Mouse (Mus musculus) stomach, postnatal 0 days (tissue): ENCODE measurements around the gene Fbxl7. TPM values are rescaled to one million over a fixed set of nuclear protein-coding genes. Genes with fewer than 3 reads are reported as not detected.

ENCODE experiments used
- ATAC-seq: fragments of 200-750 bp; cut with Nextera tagmentation; 2 replicates; pipeline ENCODE4 v1.8.0; 2017; ENCODE audit not compliant: low FRiP score, low TSS enrichment
- DNase-seq: peaks from one replicate; pipeline ENCODE4 v3.0.0-alpha.2; 2016; ENCODE audit warnings: low spot score
- H3K27ac ChIP-seq: fragments of 300-500 bp; sonication (generic); replicated peaks from 2 replicates; pipeline ENCODE4 v1.5.1; 2014; ENCODE audit warnings: mild to moderate bottlenecking, control low read depth
- H3K27me3 ChIP-seq: fragments of 300-500 bp; sonication (generic); 2 replicates; pipeline ENCODE4 v1.6.1; 2014; ENCODE audit warnings: low read length; ENCODE audit not compliant: control insufficient read depth, insufficient read depth
- H3K36me3 ChIP-seq: fragments of 300-500 bp; sonication (generic); 2 replicates; pipeline ENCODE4 v1.6.1; 2014; ENCODE audit warnings: low read length, mixed read lengths; ENCODE audit not compliant: control insufficient read depth, insufficient read depth
- H3K4me1 ChIP-seq: fragments of 300-500 bp; sonication (generic); replicated peaks from 2 replicates; pipeline ENCODE4 v1.6.1; 2014; ENCODE audit warnings: antibody characterized with exemption; ENCODE audit not compliant: control insufficient read depth, insufficient read depth
- H3K4me2 ChIP-seq: fragments of 300-500 bp; sonication (generic); replicated peaks from 2 replicates; pipeline ENCODE4 v1.6.1; 2014; ENCODE audit warnings: low read depth, mild to moderate bottlenecking, control low read depth, moderate library complexity
- H3K4me3 ChIP-seq: fragments of 300-500 bp; sonication (generic); 2 replicates; pipeline ENCODE4 v1.5.1; 2014; ENCODE audit warnings: low read depth, low read length, control low read depth
- H3K9ac ChIP-seq: fragments of 300-500 bp; sonication (generic); 2 replicates; pipeline ENCODE4 v1.6.1; 2014; ENCODE audit warnings: mild to moderate bottlenecking, low read length, control low read depth, mixed read lengths
- H3K9me3 ChIP-seq: fragments of 300-500 bp; sonication (generic); 2 replicates; pipeline ENCODE4 v1.6.1; 2016; ENCODE audit warnings: low read length; ENCODE audit not compliant: control insufficient read depth
- CTCF ChIP-seq: IDR thresholded peaks from 2 replicates; pipeline ENCODE4 v1.5.1; 2016; ENCODE audit warnings: antibody characterized with exemption, low read depth, mild to moderate bottlenecking, moderate library complexity
- EP300 ChIP-seq: optimal IDR thresholded peaks from 2 replicates; pipeline ENCODE3; 2016; ENCODE audit warnings: antibody characterized with exemption
- WGBS: fragments of 180-500 bp; shearing (Covaris S2); extraction: QIAGEN DNeasy Blood & Tissue Kit; methylation state at CpG from one replicate; pipeline ENCODE4 v1.1.7; 2014; 5-methylcytosine and 5-hydroxymethylcytosine counted together
- polyA plus RNA-seq: library from polyadenylated mRNA; unstranded; fragments of >200 nt; fragmentation: Nextera tagmentation; extraction: Ambion mirVana; gene quantifications from 2 replicates; pipeline ENCODE4 v1.2.1, GENCODE M21; 2015

Gene Fbxl7
- polyA plus RNA-seq, 1 experiment from 2014 or later = 4.1 TPM

DNA sequence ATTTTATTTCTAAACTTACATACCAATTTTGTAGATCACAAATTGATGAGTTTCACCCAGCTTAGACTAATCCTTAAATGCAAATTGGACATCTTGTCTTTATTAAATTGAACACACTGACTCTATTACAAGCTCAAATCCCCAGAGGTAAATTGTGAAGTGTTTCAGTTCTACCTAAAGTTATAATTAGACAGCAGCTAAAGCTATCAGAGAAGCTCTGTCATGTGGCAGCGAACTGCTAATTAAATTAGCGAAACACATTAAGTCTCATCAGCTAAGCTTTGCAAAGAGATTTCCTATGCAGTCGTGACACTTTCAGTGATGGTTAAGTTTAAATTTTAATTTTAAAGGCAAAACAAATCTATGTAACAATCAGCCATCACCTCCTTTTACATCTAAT is 114.8 kb downstream of the Fbxl7 start:
- H3K27ac ChIP-seq = no peak overlapping the region
- H3K4me2 ChIP-seq = no peak overlapping the region
- H3K4me1 ChIP-seq = no peaks in the 10 kb centered on the region
- ATAC-seq (no peak), DNase-seq (no peak)
- no peaks in the 10 kb centered on the region for H3K36me3 ChIP-seq
- H3K4me3 ChIP-seq = no peak overlapping the region
- TF ChIP-seq EP300 = no peak
- no peak for TF ChIP-seq CTCF
- no peaks in the 10 kb centered on the region for H3K9me3 ChIP-seq
- H3K9ac ChIP-seq = no peak overlapping the region
- 87% methylated on average over 3 of the region's 3 CpGs for WGBS
- no peaks in the 10 kb centered on the region for H3K27me3 ChIP-seq

DNA sequence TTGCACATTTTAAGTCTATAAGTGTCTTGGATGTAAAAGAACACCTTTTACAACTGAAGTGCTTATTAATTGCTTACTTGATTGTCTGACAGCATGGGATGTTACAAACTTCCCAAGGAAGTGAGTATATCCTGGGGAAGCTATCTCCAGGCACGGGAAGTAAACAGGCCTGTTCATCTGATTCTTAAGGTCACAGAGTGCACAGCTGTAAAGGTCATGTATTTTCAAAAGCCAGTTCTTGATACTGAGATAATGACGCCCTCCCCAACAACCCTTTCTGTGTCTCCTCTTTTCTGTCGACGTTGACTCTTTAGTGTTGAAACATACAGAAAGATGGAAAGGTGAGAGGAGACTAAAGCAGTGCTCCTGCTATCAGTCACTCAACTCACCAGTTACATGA is 116.3 kb downstream of the Fbxl7 start:
- Histone ChIP-seq H3K4me3 (no peak overlapping the region), H3K36me3 (no peaks in the 10 kb centered on the region), H3K27me3 (no peaks in the 10 kb centered on the region), H3K4me2 (no peak overlapping the region), H3K9ac (no peak overlapping the region), H3K27ac (no peak overlapping the region), H3K9me3 (no peaks in the 10 kb centered on the region), H3K4me1 (no peaks in the 10 kb centered on the region)
- 33% methylated on average over 4 of the region's 4 CpGs for WGBS
- DNase-seq (no peak), ATAC-seq (no peak)
- TF ChIP-seq EP300 (no peak), CTCF (no peak)

DNA sequence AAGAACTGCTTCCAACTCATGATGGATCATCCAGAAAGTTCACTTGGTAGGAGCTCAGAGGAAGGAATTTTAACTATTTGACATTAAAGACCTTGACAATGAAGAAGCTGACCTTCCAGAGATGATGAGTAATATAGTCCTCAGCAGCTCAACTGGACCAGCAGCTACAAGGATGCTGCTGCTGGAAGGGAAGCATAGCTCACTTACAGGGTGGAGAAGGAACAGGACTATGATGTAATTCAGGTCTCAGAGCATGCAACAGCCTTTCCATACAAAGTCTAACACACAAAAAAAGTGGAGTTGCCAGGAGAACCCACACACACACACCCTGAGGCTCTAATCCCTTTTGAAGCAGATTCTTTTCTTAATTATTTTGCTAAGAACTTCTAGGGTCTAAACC is 119.7 kb downstream of the Fbxl7 start:
- Histone ChIP-seq H3K27ac (no peak overlapping the region), H3K4me3 (no peak overlapping the region), H3K9ac (no peak overlapping the region), H3K9me3 (no peaks in the 10 kb centered on the region), H3K27me3 (no peaks in the 10 kb centered on the region), H3K4me2 (no peak overlapping the region), H3K36me3 (no peaks in the 10 kb centered on the region), H3K4me1 (no peaks in the 10 kb centered on the region)
- DNase-seq (no peak), ATAC-seq (no peak)
- TF ChIP-seq CTCF (no peak), EP300 (no peak)

DNA sequence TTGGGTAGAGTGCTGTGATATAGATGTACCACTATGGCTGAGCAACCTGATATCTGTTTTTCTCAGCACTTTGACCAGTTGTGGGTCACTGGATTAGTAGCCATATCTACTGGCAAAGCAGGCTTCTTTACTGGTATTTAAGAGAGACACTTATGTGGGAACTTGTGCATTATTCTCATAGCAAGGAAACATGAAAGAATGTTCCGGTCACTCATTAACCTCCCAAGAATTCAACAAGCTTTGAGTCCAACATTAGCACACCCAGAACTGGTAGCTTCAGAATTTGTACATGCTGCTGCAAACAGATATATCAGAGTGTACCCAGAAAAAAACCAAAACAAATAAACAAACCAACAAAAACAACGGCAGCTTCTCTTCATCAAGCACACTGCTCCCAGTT is 120.5 kb downstream of the Fbxl7 start:
- H3K4me2 ChIP-seq = no peak overlapping the region
- no peak overlapping the region for H3K9ac ChIP-seq
- H3K4me3 ChIP-seq = no peak overlapping the region
- DNase-seq (no peak), ATAC-seq (no peak)
- H3K4me1 ChIP-seq = no peaks in the 10 kb centered on the region
- no peaks in the 10 kb centered on the region for H3K27me3 ChIP-seq
- H3K9me3 ChIP-seq = no peaks in the 10 kb centered on the region
- 92% methylated on average over 2 of the region's 2 CpGs for WGBS
- TF ChIP-seq CTCF = no peak
- TF ChIP-seq EP300 = no peak
- H3K36me3 ChIP-seq = no peaks in the 10 kb centered on the region
- H3K27ac ChIP-seq = no peak overlapping the region

DNA sequence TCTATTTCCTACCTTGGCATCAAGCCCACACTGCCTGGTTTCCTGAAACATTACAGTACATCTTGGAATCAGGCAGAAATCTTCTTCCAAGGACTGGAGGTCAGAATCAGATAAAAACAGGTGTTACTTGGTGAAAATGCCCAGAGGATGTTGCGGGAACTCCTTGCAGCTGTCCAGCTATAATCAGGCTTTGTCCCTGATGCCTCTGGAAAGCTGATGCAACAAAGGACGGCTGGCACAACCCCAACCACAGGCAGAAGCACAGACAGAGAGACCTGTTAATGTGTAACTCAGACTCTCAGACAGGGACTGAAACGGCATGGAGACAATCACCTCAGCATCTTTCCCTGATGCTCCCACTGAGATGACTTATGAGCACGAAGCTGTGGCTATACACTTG is 133.7 kb downstream of the Fbxl7 start:
- Histone ChIP-seq H3K27ac (no peak overlapping the region), H3K27me3 (no peaks in the 10 kb centered on the region), H3K36me3 (no peaks in the 10 kb centered on the region), H3K4me1 (no peaks in the 10 kb centered on the region), H3K4me2 (no peak overlapping the region), H3K9ac (no peak overlapping the region), H3K9me3 (no peaks in the 10 kb centered on the region), H3K4me3 (no peak overlapping the region)
- 56% methylated on average over 4 of the region's 4 CpGs for WGBS
- no peak for DNase-seq
- TF ChIP-seq EP300 (no peak), CTCF (no peak)
- ATAC-seq = no peak

DNA sequence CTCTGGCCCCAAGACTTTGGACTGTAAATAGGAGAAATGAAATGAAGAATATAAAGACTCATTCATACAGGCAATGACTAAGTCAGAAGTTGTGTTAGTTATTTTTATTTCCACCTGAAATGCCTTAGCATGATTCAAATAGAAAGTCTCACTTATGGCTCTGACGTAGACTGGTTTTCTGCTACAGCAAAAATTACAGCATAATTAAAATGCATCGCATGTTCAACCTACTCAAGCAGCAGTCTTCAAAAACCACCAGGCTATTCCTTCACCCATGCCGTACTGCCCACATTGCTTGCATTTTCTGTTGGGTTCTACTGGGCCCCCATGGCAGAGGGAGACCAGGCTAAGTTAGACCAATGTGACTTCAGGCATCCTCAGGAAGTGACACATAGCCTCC is 146.9 kb downstream of the Fbxl7 start:
- ATAC-seq (no peak), DNase-seq (no peak)
- TF ChIP-seq CTCF (no peak), EP300 (no peak)
- H3K36me3 ChIP-seq = no peaks in the 10 kb centered on the region
- H3K4me2 ChIP-seq = no peak overlapping the region
- no peaks in the 10 kb centered on the region for H3K27me3 ChIP-seq
- 90% methylated on average over 3 of the region's 3 CpGs for WGBS
- H3K9ac ChIP-seq = no peak overlapping the region
- no peak overlapping the region for H3K4me3 ChIP-seq
- no peaks in the 10 kb centered on the region for H3K4me1 ChIP-seq
- H3K9me3 ChIP-seq = no peaks in the 10 kb centered on the region
- no peak overlapping the region for H3K27ac ChIP-seq
